Mouse (Mus musculus) lung, embryonic 15.5 days (tissue): ENCODE measurements around the gene Draxin. TPM values are rescaled to one million over a fixed set of nuclear protein-coding genes. Genes with fewer than 3 reads are reported as not detected.

Experiments
- ATAC-seq: fragments of 200-750 bp; cut with Nextera tagmentation; 2 replicates; pipeline ENCODE4 v1.8.0; 2017; ENCODE audit warnings: moderate number of reproducible peaks, borderline replicate concordance; ENCODE audit not compliant: low FRiP score, low TSS enrichment; ENCODE audit errors: extremely low read depth
- H3K27ac ChIP-seq: fragments of 300-500 bp; sonication (generic); 2 replicates; pipeline ENCODE4 v1.5.1; 2015; ENCODE audit warnings: moderate library complexity, mild to moderate bottlenecking, inconsistent platforms
- H3K27me3 ChIP-seq: fragments of 300-500 bp; sonication (generic); 2 replicates; pipeline ENCODE4 v1.6.1; 2015; ENCODE audit warnings: inconsistent platforms
- H3K36me3 ChIP-seq: fragments of 300-500 bp; sonication (generic); 2 replicates; pipeline ENCODE4 v1.6.1; 2015; ENCODE audit warnings: inconsistent platforms
- H3K4me1 ChIP-seq: fragments of 300-500 bp; sonication (generic); 2 replicates; pipeline ENCODE4 v1.6.1; 2015; ENCODE audit warnings: inconsistent platforms
- H3K4me2 ChIP-seq: fragments of 300-500 bp; sonication (generic); 2 replicates; pipeline ENCODE4 v1.6.1; 2015; ENCODE audit warnings: inconsistent platforms, mild to moderate bottlenecking, moderate library complexity
- H3K4me3 ChIP-seq: fragments of 300-500 bp; sonication (generic); 2 replicates; pipeline ENCODE4 v1.5.1; 2015; ENCODE audit warnings: mild to moderate bottlenecking, inconsistent platforms
- H3K9ac ChIP-seq: fragments of 300-500 bp; sonication (generic); 2 replicates; pipeline ENCODE4 v1.6.1; 2015; ENCODE audit warnings: inconsistent platforms
- H3K9me3 ChIP-seq: fragments of 300-500 bp; sonication (generic); 2 replicates; pipeline ENCODE4 v1.6.1; 2016; ENCODE audit warnings: inconsistent platforms
- WGBS: fragments of 180-500 bp; shearing (Covaris S2); methylation state at CpG from one replicate; pipeline ENCODE4 v1.1.7; 2015; 5-methylcytosine and 5-hydroxymethylcytosine counted together
- polyA plus RNA-seq: library from polyadenylated mRNA; unstranded; fragments of >200 nt; fragmentation: Nextera tagmentation; extraction: Ambion mirVana; gene quantifications from 2 replicates; pipeline ENCODE4 v1.2.1, GENCODE M21; 2015

Draxin gene
- polyA plus RNA-seq, 1 experiment from 2014 or later = 0.07 TPM

- no peak overlapping the region for H3K27ac ChIP-seq
- H3K27me3 ChIP-seq = no peaks in the 10 kb centered on the region
- no peak for ATAC-seq
- H3K9ac ChIP-seq = no peak overlapping the region
- no peak overlapping the region; the same call in 1 of the 2 replicates for H3K4me2 ChIP-seq
- 56% methylated on average over 7 of the region's 7 CpGs for WGBS
- H3K9me3 ChIP-seq = no peaks in the 10 kb centered on the region
- H3K4me1 ChIP-seq = peaks cover 6% of the 10 kb centered on the region; the same call in 1 of the 2 replicates
- H3K4me3 ChIP-seq = no peak overlapping the region
- H3K36me3 ChIP-seq = no peaks in the 10 kb centered on the region
These were observed 19.7 kb upstream of the Draxin start for GRCm38 (mm10) chr4:148150242-148150641.

GRCm38 (mm10) chr4:148149540-148149939 is 19.0 kb upstream of the Draxin start:
- no peak for ATAC-seq
- H3K4me1 ChIP-seq = peaks cover 6% of the 10 kb centered on the region; the same call in 1 of the 2 replicates
- H3K36me3 ChIP-seq = no peaks in the 10 kb centered on the region
- H3K4me3 ChIP-seq = no peak overlapping the region
- no peak overlapping the region for H3K27ac ChIP-seq
- H3K9me3 ChIP-seq = no peaks in the 10 kb centered on the region
- 51% methylated on average over 12 of the region's 12 CpGs for WGBS
- H3K4me2 ChIP-seq = no peak overlapping the region
- H3K27me3 ChIP-seq = no peaks in the 10 kb centered on the region
- no peak overlapping the region for H3K9ac ChIP-seq

GRCm38 (mm10) chr4:148147714-148148113 is 17.2 kb upstream of the Draxin start:
- no peaks in the 10 kb centered on the region for H3K27me3 ChIP-seq
- no peaks in the 10 kb centered on the region for H3K36me3 ChIP-seq
- peaks cover 6% of the 10 kb centered on the region; the same call in 1 of the 2 replicates for H3K4me1 ChIP-seq
- 89% methylated on average over 2 of the region's 2 CpGs for WGBS
- H3K4me3 ChIP-seq = no peak overlapping the region
- H3K4me2 ChIP-seq = no peak overlapping the region
- no peak overlapping the region for H3K27ac ChIP-seq
- H3K9me3 ChIP-seq = no peaks in the 10 kb centered on the region
- ATAC-seq = no peak
- H3K9ac ChIP-seq = no peak overlapping the region

- H3K27ac ChIP-seq = no peak overlapping the region
- 72% methylated on average over 5 of the region's 5 CpGs for WGBS
- no peak overlapping the region for H3K4me2 ChIP-seq
- no peaks in the 10 kb centered on the region; the same call in 1 of the 2 replicates for H3K27me3 ChIP-seq
- H3K9me3 ChIP-seq = no peaks in the 10 kb centered on the region
- no peaks in the 10 kb centered on the region for H3K36me3 ChIP-seq
- no peak overlapping the region for H3K4me3 ChIP-seq
- no peak for ATAC-seq
- H3K4me1 ChIP-seq = 0 out of 2 replicates have a peak, but pooled peaks cover 5% of the 10 kb centered on the region
- no peak overlapping the region for H3K9ac ChIP-seq
These were observed 13.2 kb upstream of the Draxin start for GRCm38 (mm10) chr4:148143721-148144120.

- WGBS = under 1% methylated on average over 65 of the region's 65 CpGs
- Histone ChIP-seq H3K27me3 (peaks cover 7% of the 10 kb centered on the region), H3K9me3 (no peaks in the 10 kb centered on the region), H3K4me2 (peak overlapping the region; percentile 96), H3K36me3 (no peaks in the 10 kb centered on the region), H3K9ac (peak overlapping the region; percentile 65), H3K27ac (peak overlapping the region; percentile 89), H3K4me1 (0 out of 2 replicates have a peak, but pooled peaks cover 5% of the 10 kb centered on the region), H3K4me3 (peak overlapping the region; percentile 79)
- ATAC-seq = peak; percentile 93
These were observed 9.9 kb upstream of the Draxin start for GRCm38 (mm10) chr4:148140098-148141011.

- no peaks in the 10 kb centered on the region for H3K36me3 ChIP-seq
- H3K9ac ChIP-seq = peak overlapping the region; percentile 65
- 0 out of 2 replicates have a peak, but pooled peaks cover 5% of the 10 kb centered on the region for H3K4me1 ChIP-seq
- H3K27ac ChIP-seq = peak overlapping the region; percentile 89; the same call in 1 of the 2 replicates
- peak overlapping the region; percentile 96 for H3K4me2 ChIP-seq
- no peaks in the 10 kb centered on the region for H3K9me3 ChIP-seq
- ATAC-seq = peak; percentile 9; the same call in 1 of the 2 replicates
- under 1% methylated on average over 12 of the region's 12 CpGs for WGBS
- H3K4me3 ChIP-seq = peak overlapping the region; percentile 79
- H3K27me3 ChIP-seq = peaks cover 7% of the 10 kb centered on the region
These were observed 9.2 kb upstream of the Draxin start for GRCm38 (mm10) chr4:148139767-148140097.

- no peak overlapping the region for H3K4me2 ChIP-seq
- no peak overlapping the region for H3K4me3 ChIP-seq
- peaks cover 10% of the 10 kb centered on the region for H3K27me3 ChIP-seq
- no peaks in the 10 kb centered on the region for H3K9me3 ChIP-seq
- no peak overlapping the region for H3K9ac ChIP-seq
- 66% methylated on average over 8 of the region's 8 CpGs for WGBS
- H3K36me3 ChIP-seq = no peaks in the 10 kb centered on the region
- no peak for ATAC-seq
- no peak overlapping the region for H3K27ac ChIP-seq
- H3K4me1 ChIP-seq = 0 out of 2 replicates have a peak, but pooled peaks cover 5% of the 10 kb centered on the region
These were observed 7.0 kb upstream of the Draxin start for GRCm38 (mm10) chr4:148137503-148137902.

GRCm38 (mm10) chr4:148134988-148135387 is 4.5 kb upstream of the Draxin start:
- H3K9me3 ChIP-seq = no peaks in the 10 kb centered on the region
- no peak overlapping the region for H3K27ac ChIP-seq
- H3K27me3 ChIP-seq = peaks cover 34% of the 10 kb centered on the region
- peaks cover 13% of the 10 kb centered on the region for H3K4me1 ChIP-seq
- no peak overlapping the region for H3K4me3 ChIP-seq
- H3K4me2 ChIP-seq = no peak overlapping the region
- H3K9ac ChIP-seq = no peak overlapping the region
- WGBS = 63% methylated on average over 8 of the region's 8 CpGs
- no peak for ATAC-seq
- H3K36me3 ChIP-seq = no peaks in the 10 kb centered on the region

GRCm38 (mm10) chr4:148131497-148132081 is 1.1 kb upstream of the Draxin start:
- Histone ChIP-seq H3K36me3 (no peaks in the 10 kb centered on the region), H3K27me3 (peaks cover 49% of the 10 kb centered on the region), H3K9me3 (no peaks in the 10 kb centered on the region), H3K4me2 (peak overlapping the region; percentile 99), H3K4me3 (peak overlapping the region; percentile 67), H3K9ac (peak overlapping the region; percentile 27; the same call in 1 of the 2 replicates), H3K27ac (no peak overlapping the region), H3K4me1 (peaks cover 16% of the 10 kb centered on the region)
- WGBS = 1% methylated on average over 21 of the region's 21 CpGs
- peak; percentile 40; the same call in 1 of the 2 replicates for ATAC-seq

GRCm38 (mm10) chr4:148130133-148130532 is 365 bp downstream of the Draxin start, which contains the start of gene Mad2l2:
Gene Mad2l2, plus strand, starts transcription at chr4:148130384.
- WGBS = under 1% methylated on average over 18 of the region's 18 CpGs
- H3K27ac ChIP-seq = no peak within 1 kb of the TSS
- peak; percentile 6 for ATAC-seq

GRCm38 (mm10) chr4:148128672-148129071 is 1.8 kb downstream of the Draxin start:
- Histone ChIP-seq H3K4me2 (no peak overlapping the region), H3K27ac (no peak overlapping the region), H3K27me3 (peaks cover 49% of the 10 kb centered on the region), H3K4me3 (no peak overlapping the region), H3K4me1 (peaks cover 16% of the 10 kb centered on the region), H3K9me3 (no peaks in the 10 kb centered on the region), H3K9ac (no peak overlapping the region), H3K36me3 (no peaks in the 10 kb centered on the region)
- 65% methylated on average over 2 of the region's 2 CpGs for WGBS
- no peak for ATAC-seq

More at GRCm38 (mm10) chr4:148130133-148130532, 365 bp downstream of the Draxin start, which contains the start of gene Mad2l2:
- peak within 1 kb of the TSS; percentile 67 for H3K4me3 ChIP-seq
- H3K4me2 ChIP-seq = peak within 1 kb of the TSS; percentile 99
- peaks cover 49% of the 10 kb centered on the region for H3K27me3 ChIP-seq
- peaks cover 16% of the 10 kb centered on the region for H3K4me1 ChIP-seq
- no peaks in the 10 kb centered on the region for H3K36me3 ChIP-seq
- H3K9me3 ChIP-seq = no peaks in the 10 kb centered on the region
- H3K9ac ChIP-seq = peak within 1 kb of the TSS; percentile 54
